In genomic region chr1:118311622-118312326, GRCm38 (mm10) we compare ENCODE assay signal across 8 mouse cellular contexts. TPM values are rescaled to one million over a fixed set of nuclear protein-coding genes. Genes with fewer than 3 reads are reported as not detected.
DNase-seq lines count a peak whose midpoint lies in the region; ATAC-seq and TF ChIP-seq lines count a peak whose summit lies in the region.

Gene Tsn, minus strand, starts transcription at chr1:118311739.

- peak within 1 kb of the TSS; percentile 89 for H3K9ac ChIP-seq in kidney, embryonic 14.5 days (ENCODE audit: low read depth, low read length)
- H3K9ac ChIP-seq in lung, embryonic 15.5 days: peak within 1 kb of the TSS; percentile 77

- intact Hi-C loops in gastrocnemius, adult 2 months (cut with DNase I): no loop called here

- H3K36me3 ChIP-seq in kidney, embryonic 14.5 days (ENCODE audit: control insufficient read depth, insufficient read depth, low read length): peaks cover 10% of the 10 kb centered on the region; the same call in 1 of the 2 replicates
- H3K36me3 ChIP-seq in lung, embryonic 15.5 days: peaks cover 7% of the 10 kb centered on the region
- H3K36me3 ChIP-seq in small intestine, adult 2 months (ENCODE audit: control insufficient read depth, insufficient read depth, low read length): peaks cover 7% of the 10 kb centered on the region

- DNase-seq in kidney, adult 18-20 months: no peak
- DNase-seq in adrenal gland, adult 8-10 months: no peak
- DNase-seq in gastrocnemius, adult 2 months: no peak
- peak; percentile 47 for DNase-seq in induced T-regulatory cell, adult 2 months (ENCODE audit: low read depth)
- DNase-seq in right cerebral cortex, postnatal 14 days: no peak

- no peaks in the 10 kb centered on the region for H3K9me3 ChIP-seq in kidney, embryonic 14.5 days (ENCODE audit: control insufficient read depth, low read length)
- no peaks in the 10 kb centered on the region for H3K9me3 ChIP-seq in lung, embryonic 15.5 days

- peak within 1 kb of the TSS; percentile 74 for H3K4me2 ChIP-seq in kidney, embryonic 14.5 days (replicated peaks; ENCODE audit: low read depth, low read length)
- H3K4me2 ChIP-seq in lung, embryonic 15.5 days: peak within 1 kb of the TSS; percentile 64

- peak; percentile 17 for ATAC-seq in kidney, embryonic 14.5 days (ENCODE audit: low FRiP score, low TSS enrichment)
- no peak for ATAC-seq in lung, embryonic 15.5 days (ENCODE audit: borderline replicate concordance, extremely low read depth, low FRiP score, low TSS enrichment)

- peaks cover 4% of the 10 kb centered on the region; the same call in 1 of the 2 replicates for H3K4me1 ChIP-seq in kidney, embryonic 14.5 days (ENCODE audit: control insufficient read depth, insufficient read depth, low read length)
- peaks cover 7% of the 10 kb centered on the region; the same call in 1 of the 2 replicates for H3K4me1 ChIP-seq in lung, embryonic 15.5 days
- H3K4me1 ChIP-seq in small intestine, adult 2 months (ENCODE audit: control insufficient read depth, insufficient read depth, insufficient read length, low read length): peaks cover 3% of the 10 kb centered on the region; the same call in 1 of the 2 replicates

- TF ChIP-seq POLR2A in small intestine, adult 2 months (IDR thresholded peaks at IDR 0.05; ENCODE audit: low read depth, low read length): no peak

- no peak for TF ChIP-seq CTCF in gastrocnemius, adult 2 months (IDR thresholded peaks at IDR 0.05)
- TF ChIP-seq CTCF in small intestine, adult 2 months (IDR thresholded peaks at IDR 0.05; ENCODE audit: extremely low read depth, insufficient read length, insufficient replicate concordance, low read depth, low read length): no peak

- H3K4me3 ChIP-seq in kidney, embryonic 14.5 days (ENCODE audit: low read length): peak within 1 kb of the TSS; percentile 90
- H3K4me3 ChIP-seq in gastrocnemius, adult 2 months: peak within 1 kb of the TSS; percentile 74
- H3K4me3 ChIP-seq in lung, embryonic 15.5 days: peak within 1 kb of the TSS; percentile 71
- peak within 1 kb of the TSS; percentile 77 for H3K4me3 ChIP-seq in small intestine, adult 2 months (ENCODE audit: low read depth, low read length)

- WGBS in kidney, embryonic 14.5 days: 58% methylated on average over 12 of the region's 12 CpGs
- 36% methylated on average over 12 of the region's 12 CpGs for WGBS in lung, embryonic 15.5 days
- WGBS in small intestine, adult 2 months: 21% methylated on average over 12 of the region's 12 CpGs

- peak within 1 kb of the TSS; percentile 89 for H3K27ac ChIP-seq in kidney, embryonic 14.5 days (ENCODE audit: low read depth, low read length)
- peak within 1 kb of the TSS; percentile 99 for H3K27ac ChIP-seq in gastrocnemius, adult 2 months
- H3K27ac ChIP-seq in lung, embryonic 15.5 days: peak within 1 kb of the TSS; percentile 95
- H3K27ac ChIP-seq in small intestine, adult 2 months (ENCODE audit: insufficient read depth, low read depth, low read length): peak within 1 kb of the TSS; percentile 91

- H3K27me3 ChIP-seq in kidney, embryonic 14.5 days (ENCODE audit: control insufficient read depth, insufficient read depth, low read length): no peaks in the 10 kb centered on the region
- H3K27me3 ChIP-seq in lung, embryonic 15.5 days: no peaks in the 10 kb centered on the region
- H3K27me3 ChIP-seq in small intestine, adult 2 months (ENCODE audit: control insufficient read depth, insufficient read depth, low read length): no peaks in the 10 kb centered on the region

RNA-seq across cellular contexts. Expression of gene Tsn, which starts in this region (rescaled TPM):
- 346 and 384 TPM in 2 replicates for polyA plus RNA-seq in kidney, embryonic 14.5 days (2014; fragmentation: Nextera tagmentation; extraction: Ambion mirVana)
- 100 to 1,000 TPM; 147 to 161 (median 149) TPM for total RNA-seq in adrenal gland, adult 8-10 months (2022)
- 10 to 100 TPM; 49.4 TPM for total RNA-seq in gastrocnemius, adult 2 months (2021)
- 292 and 307 TPM in 2 replicates for polyA plus RNA-seq in lung, embryonic 15.5 days (2015; fragmentation: Nextera tagmentation; extraction: Ambion mirVana)
- 7.3 and 12.6 TPM in 2 replicates for polyA plus RNA-seq in small intestine, adult 2 months (2012; rRNA removed)

Comparison
In these comparisons a context has a peak if more than half of its experiments do, and no peak if none do; other contexts are left out.
1. RNA of gene Tsn (polyA plus RNA-seq): 346 to 384 TPM in kidney, embryonic 14.5 days and 292 to 307 TPM in lung, embryonic 15.5 days; 7.3 to 12.6 TPM in small intestine, adult 2 months; every median in the first group is over 10 times any median in the second.
2. Peak in every context shown above with its lines, with median percentiles within 50 percentile points of each other: H3K27ac ChIP-seq and H3K4me3 ChIP-seq.